Mouse (Mus musculus) CH12.LX (cell line): ENCODE data around the gene Trex2. TPM values are rescaled to one million over a fixed set of nuclear protein-coding genes. Genes with fewer than 3 reads are reported as not detected.

ENCODE experiments used
- DNase-seq: peaks from one replicate; pipeline ENCODE4 v3.0.0-alpha.2; 2013; ENCODE audit errors: extremely low read depth
- H3K27ac ChIP-seq: 2 replicates; pipeline ENCODE4 v1.5.1; 2012; ENCODE audit warnings: low read depth, mild to moderate bottlenecking, control low read depth, moderate library complexity; ENCODE audit not compliant: insufficient read depth
- H3K27me3 ChIP-seq: replicated peaks from 2 replicates; pipeline ENCODE3; 2012; ENCODE audit warnings: inconsistent platforms
- H3K36me3 ChIP-seq, 2 experiments: replicated peaks in 1 of 2; 2 replicates each; pipeline versions ENCODE3 to v1.6.1; 2012; ENCODE audit warnings: inconsistent platforms in 1 of 2, low read length in 1 of 2, mild to moderate bottlenecking in 1 of 2, mixed read lengths in 1 of 2, moderate library complexity in 1 of 2; ENCODE audit not compliant: control insufficient read depth in 1 of 2, insufficient read depth in 1 of 2
- H3K4me1 ChIP-seq, 2 experiments: 2 replicates each; pipeline ENCODE4 v1.6.1; 2012; ENCODE audit warnings: inconsistent platforms in 1 of 2, moderate library complexity in 1 of 2; ENCODE audit not compliant: insufficient read depth in 2 of 2, control insufficient read depth in 1 of 2
- H3K4me2 ChIP-seq: 2 replicates; pipeline ENCODE4 v1.6.1; 2012; ENCODE audit warnings: low read depth, mild to moderate bottlenecking, control low read depth; ENCODE audit not compliant: poor library complexity, insufficient read depth, severe bottlenecking
- H3K4me3 ChIP-seq, 3 experiments: fragments of 150-350 bp in 1 of 3; sonication (generic) in 1 of 3; replicated peaks in 1 of 3; 2 replicates each; pipeline versions ENCODE3 to v1.5.1; 2011 to 2012; ENCODE audit warnings: low read depth in 2 of 3, low read length in 2 of 3, mild to moderate bottlenecking in 2 of 3, moderate library complexity in 2 of 3, control low read depth in 1 of 3, improper control_type of control experiment in 1 of 3, inconsistent platforms in 1 of 3, mixed read lengths in 1 of 3; ENCODE audit not compliant: poor library complexity in 1 of 3
- H3K79me2 ChIP-seq: replicated peaks from 2 replicates; pipeline ENCODE4 v1.6.1; 2012; ENCODE audit warnings: mild to moderate bottlenecking, moderate library complexity; ENCODE audit not compliant: control insufficient read depth, poor library complexity, insufficient read depth, severe bottlenecking; ENCODE audit errors: extremely low read depth
- H3K9ac ChIP-seq: 2 replicates; pipeline ENCODE4 v1.6.1; 2012; ENCODE audit warnings: low read depth, mild to moderate bottlenecking, control low read depth, moderate library complexity; ENCODE audit not compliant: insufficient read depth
- H3K9me3 ChIP-seq: replicated peaks from 2 replicates; pipeline ENCODE3; 2012; ENCODE audit warnings: low read length, inconsistent platforms, mixed read lengths
- BHLHE40 ChIP-seq: IDR thresholded peaks from 2 replicates; pipeline ENCODE4 v1.6.1; 2011; ENCODE audit warnings: mild to moderate bottlenecking, low read depth, low read length, improper control_type of control experiment
- CHD2 ChIP-seq: IDR thresholded peaks from 2 replicates; pipeline ENCODE4 v1.6.1; 2011; ENCODE audit warnings: low read length, improper control_type of control experiment
- CTCF ChIP-seq, 2 experiments: IDR thresholded peaks in 1 of 2; conservative IDR thresholded peaks in 1 of 2; 2 replicates each; pipeline ENCODE4 v1.5.1; 2011 to 2012; ENCODE audit warnings: low read depth in 2 of 2, low read length in 2 of 2, improper control_type of control experiment in 1 of 2, inconsistent platforms in 1 of 2, mild to moderate bottlenecking in 1 of 2, moderate library complexity in 1 of 2
- E2F4 ChIP-seq: IDR thresholded peaks from 2 replicates; pipeline ENCODE4 v1.6.1; 2011; ENCODE audit warnings: low read depth, low read length, improper control_type of control experiment; ENCODE audit not compliant: insufficient replicate concordance
- EP300 ChIP-seq: IDR thresholded peaks from 2 replicates; pipeline ENCODE4 v1.6.1; 2011; ENCODE audit warnings: low read length, improper control_type of control experiment
- ETS1 ChIP-seq: conservative IDR thresholded peaks from 2 replicates; pipeline ENCODE4 v1.6.1; 2012; ENCODE audit warnings: low read depth, mild to moderate bottlenecking, inconsistent platforms, low read length, improper control_type of control experiment, moderate library complexity
- HCFC1 ChIP-seq: IDR thresholded peaks from 2 replicates; pipeline ENCODE4 v1.6.1; 2012; ENCODE audit warnings: low read depth, mild to moderate bottlenecking, inconsistent platforms, low read length, improper control_type of control experiment
- MAFK ChIP-seq: IDR thresholded peaks from 2 replicates; pipeline ENCODE4 v1.6.1; 2011; ENCODE audit warnings: low read length, improper control_type of control experiment; ENCODE audit not compliant: insufficient replicate concordance
- MAX ChIP-seq: IDR thresholded peaks from 2 replicates; pipeline ENCODE4 v1.6.1; 2011; ENCODE audit warnings: low read length, improper control_type of control experiment
- MAZ ChIP-seq: IDR thresholded peaks from 2 replicates; pipeline ENCODE4 v1.6.1; 2012; ENCODE audit warnings: low read depth, mild to moderate bottlenecking, inconsistent platforms, low read length, improper control_type of control experiment, moderate library complexity
- MXI1 ChIP-seq: IDR thresholded peaks from 2 replicates; pipeline ENCODE4 v1.6.1; 2011; ENCODE audit warnings: mild to moderate bottlenecking, low read depth, low read length, improper control_type of control experiment
- NELFE ChIP-seq: IDR thresholded peaks from 2 replicates; pipeline ENCODE4 v1.6.1; 2011; ENCODE audit warnings: low read depth, low read length, improper control_type of control experiment
- PAX5 ChIP-seq: IDR thresholded peaks from 2 replicates; pipeline ENCODE4 v1.6.1; 2012; ENCODE audit warnings: low read length, inconsistent platforms, mixed read lengths
- POLR2AphosphoS2 ChIP-seq: IDR thresholded peaks from 2 replicates; pipeline ENCODE4 v1.6.1; 2011; ENCODE audit warnings: low read depth, low read length, improper control_type of control experiment
- RAD21 ChIP-seq: IDR thresholded peaks from 2 replicates; pipeline ENCODE4 v1.6.1; 2011; ENCODE audit warnings: low read depth, mild to moderate bottlenecking, low read length, improper control_type of control experiment, moderate library complexity
- RCOR1 ChIP-seq: conservative IDR thresholded peaks from 2 replicates; pipeline ENCODE4 v1.6.1; 2012; ENCODE audit warnings: low read depth, mild to moderate bottlenecking, inconsistent platforms, low read length, improper control_type of control experiment
- SIN3A ChIP-seq: IDR thresholded peaks from 2 replicates; pipeline ENCODE4 v1.6.1; 2012; ENCODE audit warnings: low read length, improper control_type of control experiment, inconsistent platforms
- SMC3 ChIP-seq: IDR thresholded peaks from 2 replicates; pipeline ENCODE4 v1.6.1; 2011; ENCODE audit warnings: low read depth, low read length, improper control_type of control experiment
- TCF12 ChIP-seq: IDR thresholded peaks from 2 replicates; pipeline ENCODE4 v1.6.1; 2014; ENCODE audit warnings: low read depth, mild to moderate bottlenecking, inconsistent platforms, low read length, improper control_type of control experiment
- UBTF ChIP-seq: IDR thresholded peaks from 2 replicates; pipeline ENCODE4 v1.6.1; 2012; ENCODE audit warnings: low read depth, mild to moderate bottlenecking, inconsistent platforms, low read length, improper control_type of control experiment, moderate library complexity
- USF1 ChIP-seq: IDR thresholded peaks from 2 replicates; pipeline ENCODE4 v1.6.1; 2014; ENCODE audit warnings: low read depth, mild to moderate bottlenecking, inconsistent platforms, low read length, improper control_type of control experiment
- ZMIZ1 ChIP-seq: IDR thresholded peaks from 2 replicates; pipeline ENCODE4 v1.6.1; 2012; ENCODE audit warnings: low read depth, mild to moderate bottlenecking, inconsistent platforms, low read length, improper control_type of control experiment
- ZNF384 ChIP-seq: IDR thresholded peaks from 2 replicates; pipeline ENCODE4 v1.6.1; 2012; ENCODE audit warnings: low read depth, low read length, improper control_type of control experiment, inconsistent platforms
- dilution Hi-C: fragments of 300-500 bp; cut with MboI; formaldehyde crosslinking; loops from 2 replicates; pipeline ENCODE4 v1.14.3; 2020; ENCODE audit warnings: low sequenced_read_pairs; ENCODE audit not compliant: extremely low pct_unique_long_range_greater_than_20kb, extremely low pct_ligation_motif_present
- in situ Hi-C: fragments of 300-500 bp; cut with MboI; formaldehyde crosslinking; loops from 3 replicates; pipeline ENCODE4 v1.14.3; 2019; ENCODE audit warnings: low sequenced_read_pairs, low pct_ligation_motif_present, low pct_unique_long_range_greater_than_20kb, mixed read lengths
- polyA plus RNA-seq: library from polyadenylated mRNA; unstranded; fragments of >175 nt; gene quantifications from 2 replicates; pipeline ENCODE4 v1.2.1, GENCODE M21; 2012; ENCODE audit warnings: low read depth; ENCODE audit not compliant: insufficient read length
- total RNA-seq, 2 experiments: library from RNA; depleted of rRNA; stranded (reverse); fragments of 300-350 nt in 1 of 2; fragments of >200 nt in 1 of 2; gene quantifications; 2 replicates each; pipeline ENCODE4 v1.2.3; 2012 to 2014

Trex2 gene
- total and polyA plus RNA-seq, 3 experiments = not detected

GRCm38 (mm10) chrX:73458877-73459392 is 23.8 kb upstream of the Trex2 start, which contains the start of gene Haus7 (continued):
- TF ChIP-seq SIN3A = peak; percentile 58; the same call in 1 of the 2 replicates
- TF ChIP-seq CHD2 = peak; percentile 57
- no peak for TF ChIP-seq ZMIZ1
- TF ChIP-seq EP300 = no peak
- no peak for TF ChIP-seq USF1

GRCm38 (mm10) chrX:73451949-73452348 is 16.8 kb upstream of the Trex2 start:
- H3K79me2 ChIP-seq = no peaks in the 10 kb centered on the region
- H3K36me3 ChIP-seq = peaks cover 7 to 43% of the 10 kb centered on the region in 2 experiments
- peak; percentile 38 for DNase-seq
- H3K9me3 ChIP-seq = no peaks in the 10 kb centered on the region
- H3K9ac ChIP-seq = no peak overlapping the region
- in situ Hi-C loops = no loop called here
- H3K27ac ChIP-seq = no peak overlapping the region
- dilution Hi-C loops = no loop called here
- no peaks in the 10 kb centered on the region for H3K4me1 ChIP-seq
- H3K27me3 ChIP-seq = no peaks in the 10 kb centered on the region
- TF ChIP-seq POLR2AphosphoS2 (no peak), MAFK (no peak), CTCF (conservative IDR thresholded peaks at IDR 0.05 in 1 of 2, IDR thresholded peaks at IDR 0.05 in 1 of 2; ENCODE audit: low read depth in 2 of 2, low read length in 2 of 2) (peak; percentile 25 to 65; a peak in 3 of 4 replicates), RAD21 (peak; percentile 15), E2F4 (no peak), NELFE (no peak), PAX5 (no peak), EP300 (no peak), CHD2 (no peak), MAX (no peak), ETS1 (no peak), SMC3 (peak; percentile 66), TCF12 (no peak), HCFC1 (no peak), SIN3A (no peak), ZMIZ1 (no peak), UBTF (no peak), MXI1 (no peak), MAZ (no peak), RCOR1 (no peak), ZNF384 (no peak), BHLHE40 (no peak)
- no peak overlapping the region for H3K4me3 ChIP-seq
- no peak overlapping the region for H3K4me2 ChIP-seq
